Mouse (Mus musculus) neural tube, embryonic 10.5 days (tissue): ENCODE data around the gene Ywhaq.
A peak's percentile ranks its signal among the peaks of the same experiment; 100 is the strongest.
"Not testable (repeated sequence)": the region's sequence is repeated elsewhere in the genome, so short reads cannot be mapped to it uniquely, and the experiment has no call there.

Experiments used
- DNase-seq: peaks from one replicate; pipeline ENCODE4 v3.0.0-alpha.2; 2017; ENCODE audit warnings: low spot score; ENCODE audit errors: extremely low spot score

Gene Ywhaq

GRCm38 (mm10) chr12:21410620-21411019 is 6.8 kb downstream of the Ywhaq start:
- DNase-seq = no peak

DNA sequence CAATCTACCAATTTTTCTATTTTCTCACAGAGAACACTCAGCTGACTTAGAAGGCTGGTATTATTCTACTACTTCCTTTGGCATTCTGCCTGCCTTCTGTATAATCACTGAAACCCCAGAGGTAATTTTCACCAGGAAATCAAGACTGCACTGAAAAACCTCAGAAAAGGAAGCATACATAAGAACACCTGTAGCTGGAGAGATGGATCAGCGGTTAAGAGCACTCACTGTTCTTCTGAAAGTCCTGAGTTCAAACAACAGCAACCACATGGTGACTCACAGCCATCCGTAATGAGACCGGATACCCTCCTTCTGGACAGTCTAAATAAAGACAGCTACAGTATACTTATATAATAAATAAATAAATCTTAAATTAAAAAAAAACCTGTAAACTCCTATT is 7.8 kb downstream of the Ywhaq start:
- no peak for DNase-seq

- DNase-seq = no peak
Observed at GRCm38 (mm10) chr12:21408789-21409367, 8.6 kb downstream of the Ywhaq start.

DNA sequence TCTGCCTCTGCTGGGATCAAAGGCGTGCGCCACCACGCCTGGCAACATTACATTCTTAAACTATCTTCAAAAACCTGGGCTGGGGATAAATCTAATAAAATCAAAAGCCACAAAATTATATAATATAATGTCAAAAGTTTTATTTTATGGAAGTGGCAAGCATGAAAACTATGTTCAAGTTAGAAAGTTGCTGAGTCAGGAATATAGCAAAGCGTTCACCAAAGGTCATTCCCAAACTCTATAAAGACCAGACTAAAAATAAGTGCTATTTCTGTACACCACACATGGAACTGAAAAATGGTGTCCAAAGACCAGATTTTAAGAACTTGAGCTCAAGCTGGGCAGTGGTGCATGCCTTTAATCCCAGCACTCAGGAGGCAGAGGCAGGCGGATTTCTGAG is 14.7 kb downstream of the Ywhaq start:
- DNase-seq = no peak

DNA sequence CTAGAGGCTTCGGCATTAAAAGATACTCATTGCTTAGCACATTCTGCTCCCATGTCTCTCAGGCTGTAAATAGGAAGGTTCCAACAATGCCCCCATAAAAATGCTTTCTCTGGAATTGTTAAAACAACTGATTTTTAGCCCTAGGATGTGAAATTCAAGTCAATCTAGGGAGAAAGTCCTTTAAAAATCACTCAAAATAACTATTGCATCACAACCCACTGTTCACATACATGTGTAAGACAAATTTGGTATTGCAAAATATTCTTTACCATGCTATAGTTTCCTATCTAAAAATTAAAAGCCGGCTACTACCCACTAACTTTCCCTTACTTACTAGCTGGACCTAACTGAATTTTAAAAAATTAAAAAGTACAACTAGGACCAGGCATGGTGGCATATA is 31.2 kb downstream of the Ywhaq start:
- no peak for DNase-seq

DNA sequence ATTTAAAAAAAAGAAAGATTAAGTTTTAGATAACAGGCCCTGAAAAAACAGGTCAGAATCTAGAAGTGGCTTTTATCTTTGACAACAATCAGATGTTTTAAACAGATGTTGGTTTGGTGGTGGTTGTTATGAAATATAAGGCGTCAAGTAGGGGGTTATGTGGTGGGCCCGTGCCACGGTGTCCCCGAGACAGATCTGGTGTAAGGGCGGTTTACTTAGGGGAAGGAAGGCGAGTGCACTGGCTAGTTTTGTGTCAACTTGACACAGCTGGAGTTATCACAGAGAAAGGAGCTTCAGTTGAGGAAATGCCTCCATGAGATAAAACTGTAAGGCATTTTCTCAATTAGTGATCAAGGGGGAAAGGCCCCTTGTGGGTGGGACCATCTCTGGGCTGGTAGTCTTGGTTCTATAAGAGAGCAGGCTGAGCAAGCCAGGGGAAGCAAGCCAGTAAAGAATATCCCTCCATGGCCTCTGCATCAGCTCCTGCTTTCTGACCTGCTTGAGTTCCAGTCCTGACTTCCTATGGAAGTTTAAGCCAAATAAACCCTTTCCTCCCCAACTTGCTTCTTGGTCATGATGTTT is 38.6 kb downstream of the Ywhaq start:
- not testable (repeated sequence) for DNase-seq

GRCm38 (mm10) chr12:21375376-21376157 is 41.9 kb downstream of the Ywhaq start:
- DNase-seq = no peak

- no peak for DNase-seq
Observed at GRCm38 (mm10) chr12:21373820-21374475, 43.5 kb downstream of the Ywhaq start.

GRCm38 (mm10) chr12:21373100-21373819 is 44.2 kb downstream of the Ywhaq start, which contains the start of gene Adam17:
Gene Adam17, minus strand, starts transcription at chr12:21373632.
- DNase-seq = peak; percentile 94

DNA sequence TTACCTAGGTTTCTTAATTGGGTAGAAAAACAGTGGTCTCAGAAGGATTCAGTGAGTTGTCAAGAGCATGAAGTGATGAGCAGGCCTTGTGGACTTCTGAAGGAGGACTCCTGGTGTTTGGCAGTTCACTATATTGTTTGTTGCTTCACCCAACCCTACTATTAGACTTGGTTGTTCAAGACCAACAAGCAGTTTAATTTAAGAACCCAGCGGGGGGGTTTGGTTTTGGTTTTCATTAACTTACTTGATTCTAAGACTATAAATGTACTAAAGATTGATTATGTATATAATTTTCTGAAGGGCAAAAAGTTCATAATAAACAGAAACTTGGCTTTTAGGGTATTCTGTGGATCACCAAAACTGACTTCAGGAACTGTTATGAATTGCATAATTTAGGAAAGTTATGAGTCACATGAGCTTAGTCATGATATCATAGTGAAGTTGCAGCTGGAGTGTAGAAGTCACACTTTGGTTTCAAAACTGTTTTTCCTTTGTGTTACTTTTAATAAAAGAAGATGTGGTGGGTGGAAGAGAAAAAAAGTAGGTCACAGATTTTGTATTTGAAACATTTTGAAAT is 47.3 kb downstream of the Ywhaq start:
- DNase-seq = no peak

- DNase-seq = no peak
Observed at GRCm38 (mm10) chr12:21369087-21369410, 48.4 kb downstream of the Ywhaq start.

- DNase-seq = no peak
Observed at GRCm38 (mm10) chr12:21368376-21369086, 48.9 kb downstream of the Ywhaq start.

DNA sequence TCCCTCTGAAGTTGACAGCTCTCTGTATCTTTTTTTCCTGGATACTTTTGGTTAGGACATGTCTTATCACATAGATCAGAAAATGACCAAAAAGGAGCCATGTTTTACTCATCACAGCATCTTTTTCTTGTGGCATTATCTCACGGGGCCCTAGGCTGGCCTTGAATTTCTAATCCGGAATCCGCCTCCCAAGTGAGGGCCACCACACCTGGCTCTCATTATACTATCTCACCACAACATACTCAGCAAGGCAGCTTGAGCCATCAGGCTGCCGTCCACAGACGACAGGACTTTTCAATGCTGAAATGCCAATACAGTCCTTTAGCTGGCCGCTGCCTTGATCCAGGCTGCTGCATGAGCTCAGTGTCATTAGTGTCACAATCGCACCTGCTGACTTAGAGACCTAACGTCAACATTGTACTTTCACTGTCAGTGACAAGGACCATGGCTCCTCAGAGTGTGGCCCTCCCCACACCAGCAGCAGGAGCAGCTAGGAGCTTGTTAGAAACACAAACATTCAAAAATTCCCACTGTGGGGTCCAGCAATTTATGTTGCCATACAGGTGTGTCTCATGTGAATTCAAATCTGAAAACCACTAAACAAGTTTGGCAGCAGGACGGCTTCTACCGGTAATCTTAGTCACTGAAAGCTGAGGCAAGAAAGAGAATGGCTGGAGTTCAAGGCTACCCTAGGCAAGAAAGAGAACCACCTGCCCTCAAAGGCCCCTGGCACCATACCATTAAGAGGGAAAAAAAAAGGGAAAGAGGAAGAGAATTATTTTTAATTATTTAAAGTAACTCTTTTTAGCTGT is 52.6 kb downstream of the Ywhaq start:
- no peak for DNase-seq

- DNase-seq = no peak
Observed at GRCm38 (mm10) chr12:21363195-21363594, 54.2 kb downstream of the Ywhaq start.

GRCm38 (mm10) chr12:21362686-21363085 is 54.8 kb downstream of the Ywhaq start:
- DNase-seq = no peak

DNA sequence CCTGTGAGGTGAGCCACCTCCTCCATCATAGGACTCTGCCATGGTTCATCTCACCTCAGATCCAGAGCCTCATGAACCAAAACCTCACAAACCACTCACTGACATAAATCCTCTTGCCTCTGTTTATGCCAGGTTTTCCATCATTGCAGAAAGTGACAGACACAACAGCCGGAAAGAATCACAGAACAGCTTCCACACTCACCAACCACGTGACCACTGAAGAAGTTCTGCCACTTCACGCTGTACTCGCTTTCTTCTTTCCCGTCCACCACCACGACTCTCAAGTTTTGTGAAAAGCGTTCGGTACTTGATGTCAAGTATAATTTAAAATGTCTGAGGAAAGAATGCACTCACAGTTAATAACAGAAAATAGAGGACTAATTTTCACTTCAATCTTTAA is 63.8 kb downstream of the Ywhaq start:
- DNase-seq = no peak

- DNase-seq = no peak
Observed at GRCm38 (mm10) chr12:21350113-21350876, 67.1 kb downstream of the Ywhaq start.

DNA sequence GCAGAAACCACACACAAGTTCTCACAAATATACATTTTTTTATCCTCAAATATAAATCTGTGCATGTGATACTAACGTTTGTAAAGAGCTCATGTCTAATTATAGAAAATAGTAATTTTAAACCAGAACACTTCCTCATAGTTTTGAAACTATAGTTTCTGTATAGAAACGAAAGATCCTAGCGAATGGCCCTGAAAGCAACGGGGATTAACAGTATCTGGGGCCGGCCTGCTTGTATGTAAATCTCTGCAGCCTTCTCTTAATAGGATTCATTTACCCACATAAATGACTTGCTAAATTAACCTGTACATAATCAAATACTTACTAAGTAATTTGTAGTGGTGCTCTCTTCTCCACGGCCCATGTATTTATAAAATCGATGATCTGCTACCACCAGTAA is 70.5 kb downstream of the Ywhaq start:
- DNase-seq = no peak

GRCm38 (mm10) chr12:21340674-21341073 is 76.8 kb downstream of the Ywhaq start:
- no peak for DNase-seq
